Mouse (Mus musculus): Measurements from ENCODE around the gene Vmn2r96. TPM values are rescaled to one million over a fixed set of nuclear protein-coding genes. Genes with fewer than 3 reads are reported as not detected.

Gene Vmn2r96
- polyA plus RNA-seq (2012; rRNA removed) = not detected in 2 replicates

DNA sequence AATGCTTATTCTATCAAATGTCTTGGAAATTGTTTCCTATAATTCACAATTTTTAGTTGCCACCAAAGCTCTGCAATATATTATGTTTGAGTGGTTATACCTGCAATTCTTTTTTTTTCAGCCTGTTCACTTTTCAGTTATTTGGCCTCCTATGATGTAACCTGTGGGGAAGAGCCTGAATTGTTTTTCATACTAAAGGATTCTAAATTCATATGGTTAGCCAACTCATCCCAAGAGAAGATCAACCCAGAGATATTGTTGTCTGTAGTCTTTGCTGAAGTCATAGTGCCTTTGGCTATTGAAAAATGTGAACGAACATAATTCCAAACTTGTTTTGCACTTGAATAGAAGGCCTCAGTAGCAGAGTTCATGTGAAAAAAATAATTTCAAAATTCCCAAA lies at the start of gene Vmn2r96:
Vmn2r96 (plus strand) TSS at position 301 of the 400 bp plus-strand sequence.

Other genes with a start within 250 kb of the Vmn2r96 start
- gene Vmn2r95, start 149.1 kb upstream of the Vmn2r96 start, polyA plus RNA-seq (2012; rRNA removed) = not detected in 2 replicates